Mouse (Mus musculus) intestine, postnatal 0 days (tissue): ENCODE data around the gene Rps6kc1. TPM values are rescaled to one million over a fixed set of nuclear protein-coding genes. Genes with fewer than 3 reads are reported as not detected.

Experiments
- ATAC-seq: fragments of 200-750 bp; cut with Nextera tagmentation; 2 replicates; pipeline ENCODE4 v1.8.0; 2017; ENCODE audit warnings: mild to moderate bottlenecking, moderate TSS enrichment, moderate library complexity
- H3K27ac ChIP-seq: fragments of 300-500 bp; sonication (generic); 2 replicates; pipeline ENCODE4 v1.5.1; 2014; ENCODE audit warnings: mild to moderate bottlenecking, low read depth, low read length, moderate library complexity
- H3K27me3 ChIP-seq: fragments of 300-500 bp; sonication (generic); replicated peaks from 2 replicates; pipeline ENCODE4 v1.6.1; 2014; ENCODE audit warnings: low read length, mixed read lengths; ENCODE audit not compliant: control insufficient read depth, insufficient read depth
- H3K36me3 ChIP-seq: fragments of 300-500 bp; sonication (generic); 2 replicates; pipeline ENCODE4 v1.6.1; 2014; ENCODE audit warnings: mild to moderate bottlenecking, moderate library complexity; ENCODE audit not compliant: control insufficient read depth, insufficient read depth
- H3K4me1 ChIP-seq: fragments of 300-500 bp; sonication (generic); replicated peaks from 2 replicates; pipeline ENCODE4 v1.6.1; 2014; ENCODE audit warnings: antibody characterized with exemption, low read length, mixed read lengths; ENCODE audit not compliant: control insufficient read depth, insufficient read depth
- H3K4me2 ChIP-seq: fragments of 300-500 bp; sonication (generic); replicated peaks from 2 replicates; pipeline ENCODE4 v1.6.1; 2014; ENCODE audit warnings: low read depth, mild to moderate bottlenecking, moderate library complexity
- H3K4me3 ChIP-seq: fragments of 300-500 bp; sonication (generic); 2 replicates; pipeline ENCODE4 v1.5.1; 2014; ENCODE audit warnings: low read depth, low read length
- H3K9ac ChIP-seq: fragments of 300-500 bp; sonication (generic); 2 replicates; pipeline ENCODE4 v1.6.1; 2014; ENCODE audit warnings: mild to moderate bottlenecking, low read depth, low read length
- H3K9me3 ChIP-seq: fragments of 300-500 bp; sonication (generic); 2 replicates; pipeline ENCODE4 v1.6.1; 2016; ENCODE audit warnings: mixed run types; ENCODE audit not compliant: control insufficient read depth
- CTCF ChIP-seq: sonication (generic); IDR thresholded peaks from 2 replicates; pipeline ENCODE4 v1.5.1; 2016; ENCODE audit warnings: low read depth, mild to moderate bottlenecking, control low read depth, antibody characterized with exemption, moderate library complexity
- WGBS: fragments of 180-500 bp; shearing (Covaris S2); extraction: QIAGEN DNeasy Blood & Tissue Kit; methylation state at CpG from one replicate; pipeline ENCODE4 v1.1.7; 2014; 5-methylcytosine and 5-hydroxymethylcytosine counted together
- polyA plus RNA-seq: library from polyadenylated mRNA; unstranded; fragments of >200 nt; fragmentation: Nextera tagmentation; extraction: Ambion mirVana; gene quantifications from 2 replicates; pipeline ENCODE4 v1.2.1, GENCODE M21; 2015

The Rps6kc1 gene
- polyA plus RNA-seq, 1 experiment from 2014 or later, result 6.0 TPM

- Histone ChIP-seq H3K9me3 (no peaks in the 10 kb centered on the region), H3K4me3 (no peak overlapping the region), H3K27ac (no peak overlapping the region), H3K27me3 (no peaks in the 10 kb centered on the region), H3K9ac (no peak overlapping the region), H3K4me2 (no peak overlapping the region), H3K4me1 (no peaks in the 10 kb centered on the region; the same call in 1 of the 2 replicates), H3K36me3 (peaks cover 35% of the 10 kb centered on the region)
- ATAC-seq, result no peak
- TF ChIP-seq CTCF, result no peak
- 66% methylated on average over 6 of the region's 6 CpGs for WGBS
Measured at GRCm38 (mm10) chr1:190893559-190894167, 17.9 kb downstream of the Rps6kc1 start.

DNA sequence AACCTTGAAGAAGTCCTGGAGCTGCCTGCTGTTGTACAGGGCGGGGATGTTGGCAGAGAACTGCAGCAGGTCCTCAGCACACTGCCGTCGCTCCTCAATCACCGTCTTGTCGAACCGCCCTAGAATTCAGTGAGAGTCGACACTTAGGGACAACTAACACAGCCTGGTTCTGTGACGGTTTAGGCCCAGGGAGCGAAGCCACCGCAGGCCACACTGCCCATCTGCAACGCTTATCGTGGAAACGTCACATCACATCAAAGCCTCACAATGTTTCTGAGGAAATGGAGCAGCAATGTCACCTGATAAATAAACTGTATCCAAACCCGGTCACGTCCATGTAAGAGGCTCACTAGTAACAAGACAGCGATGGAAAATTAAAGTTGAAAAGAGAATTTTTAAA lies 22.9 kb downstream of the Rps6kc1 start:
- no peaks in the 10 kb centered on the region for H3K4me1 ChIP-seq
- no peaks in the 10 kb centered on the region for H3K9me3 ChIP-seq
- H3K36me3 ChIP-seq, result peaks cover 32% of the 10 kb centered on the region
- H3K4me2 ChIP-seq, result no peak overlapping the region
- 87% methylated on average over 16 of the region's 16 CpGs for WGBS
- ATAC-seq, result no peak
- H3K4me3 ChIP-seq, result no peak overlapping the region
- H3K27ac ChIP-seq, result no peak overlapping the region
- no peak overlapping the region for H3K9ac ChIP-seq
- no peak for TF ChIP-seq CTCF
- H3K27me3 ChIP-seq, result no peaks in the 10 kb centered on the region

DNA sequence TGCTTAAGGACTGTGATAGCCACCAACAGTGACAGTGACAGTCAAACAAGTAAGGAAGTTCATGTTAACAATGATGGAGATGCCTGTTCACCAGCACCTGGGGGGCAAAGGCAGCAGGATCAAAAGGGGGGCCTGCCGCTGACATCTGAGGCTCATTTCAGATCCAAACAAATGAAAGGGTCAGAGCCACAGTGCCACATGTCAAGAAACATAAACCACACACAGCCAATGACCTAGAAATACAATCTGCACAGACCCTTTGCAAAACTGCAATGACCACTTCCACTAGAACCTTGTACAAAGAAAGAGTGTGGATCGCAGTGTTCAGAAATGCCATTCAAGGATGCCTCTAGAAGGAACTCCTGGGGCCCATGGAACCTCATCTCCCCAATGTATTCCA lies 23.5 kb downstream of the Rps6kc1 start:
- H3K9me3 ChIP-seq, result no peaks in the 10 kb centered on the region
- peaks cover 35% of the 10 kb centered on the region for H3K36me3 ChIP-seq
- H3K4me3 ChIP-seq, result no peak overlapping the region
- H3K4me2 ChIP-seq, result no peak overlapping the region
- H3K4me1 ChIP-seq, result no peaks in the 10 kb centered on the region
- H3K27me3 ChIP-seq, result no peaks in the 10 kb centered on the region
- ATAC-seq, result no peak
- TF ChIP-seq CTCF, result no peak
- WGBS, result 97% methylated on average over 2 of the region's 2 CpGs
- H3K9ac ChIP-seq, result no peak overlapping the region
- no peak overlapping the region for H3K27ac ChIP-seq

DNA sequence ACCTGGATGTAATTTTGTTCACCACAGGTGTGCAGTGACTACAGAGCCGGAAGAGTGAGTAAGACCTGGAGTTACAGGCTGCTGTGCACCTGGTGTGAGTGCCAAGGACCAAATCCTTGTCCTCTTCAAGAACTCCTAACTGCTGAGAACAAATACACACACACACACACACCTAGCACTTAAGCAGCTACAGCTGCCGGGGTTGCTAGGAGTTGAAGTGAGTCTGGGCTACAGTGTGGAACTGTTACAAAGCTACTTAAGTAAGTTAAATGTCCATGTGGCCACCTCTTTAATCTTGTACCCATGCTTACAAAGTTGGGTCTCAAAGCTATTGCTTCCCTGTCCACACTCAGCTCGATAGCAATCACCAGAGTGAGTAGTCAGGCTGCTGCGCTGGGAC lies 25.6 kb downstream of the Rps6kc1 start:
- Histone ChIP-seq H3K27ac (no peak overlapping the region), H3K4me2 (no peak overlapping the region), H3K4me1 (no peaks in the 10 kb centered on the region), H3K36me3 (peaks cover 22% of the 10 kb centered on the region; the same call in 1 of the 2 replicates), H3K4me3 (no peak overlapping the region), H3K9me3 (no peaks in the 10 kb centered on the region), H3K9ac (no peak overlapping the region), H3K27me3 (no peaks in the 10 kb centered on the region)
- 94% methylated on average over 4 of the region's 4 CpGs for WGBS
- ATAC-seq, result no peak
- TF ChIP-seq CTCF, result no peak

- Histone ChIP-seq H3K4me1 (no peaks in the 10 kb centered on the region), H3K27ac (no peak overlapping the region), H3K9ac (no peak overlapping the region), H3K36me3 (peaks cover 23% of the 10 kb centered on the region; the same call in 1 of the 2 replicates), H3K27me3 (no peaks in the 10 kb centered on the region), H3K4me2 (no peak overlapping the region), H3K9me3 (no peaks in the 10 kb centered on the region), H3K4me3 (no peak overlapping the region)
- TF ChIP-seq CTCF, result peak; percentile 83
- 6% methylated on average over 2 of the region's 2 CpGs for WGBS
- peak; percentile 33; the same call in 1 of the 2 replicates for ATAC-seq
Measured at GRCm38 (mm10) chr1:190881422-190881821, 30.1 kb downstream of the Rps6kc1 start.

DNA sequence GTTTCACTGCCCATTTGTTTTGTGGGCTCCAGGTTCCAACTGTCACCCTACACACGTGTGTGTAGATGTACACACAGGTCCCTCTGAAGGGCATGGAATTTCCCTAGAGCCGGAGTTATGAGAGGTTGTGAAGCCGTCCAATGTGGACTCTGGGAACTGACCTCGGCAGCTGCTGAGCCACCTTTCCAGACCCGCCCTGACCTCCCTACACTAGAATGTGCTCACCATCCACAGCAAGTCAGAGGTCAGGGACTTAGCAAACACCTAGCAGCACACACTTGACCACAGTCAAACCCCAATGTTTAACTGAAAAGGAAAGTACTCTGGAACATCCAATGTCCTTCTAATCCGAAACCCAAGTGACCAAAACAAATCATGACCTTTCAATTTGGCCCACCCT lies 30.9 kb downstream of the Rps6kc1 start:
- Histone ChIP-seq H3K4me2 (no peak overlapping the region), H3K4me3 (no peak overlapping the region), H3K27ac (no peak overlapping the region), H3K9ac (no peak overlapping the region), H3K36me3 (peaks cover 18% of the 10 kb centered on the region; the same call in 1 of the 2 replicates), H3K27me3 (no peaks in the 10 kb centered on the region), H3K9me3 (no peaks in the 10 kb centered on the region), H3K4me1 (no peaks in the 10 kb centered on the region)
- TF ChIP-seq CTCF, result no peak
- 68% methylated on average over 6 of the region's 6 CpGs for WGBS
- ATAC-seq, result no peak
